ENCODE assay signal across 8 mouse cellular contexts in genomic region chr4:126161986-126162385, GRCm38 (mm10). TPM values are rescaled to one million over a fixed set of nuclear protein-coding genes. Genes with fewer than 3 reads are reported as not detected.
A peak's percentile ranks its signal among the peaks of the same experiment; 100 is the strongest.
DNase-seq lines count a peak whose midpoint lies in the region; ATAC-seq and TF ChIP-seq lines count a peak whose summit lies in the region.

No protein-coding gene starts in this region.

- WGBS in lung, embryonic 14.5 days: 59% methylated on average over 9 of the region's 9 CpGs
- WGBS in limb, embryonic 10.5 days: 58% methylated on average over 9 of the region's 9 CpGs
- WGBS in neural tube, embryonic 14.5 days: 70% methylated on average over 9 of the region's 9 CpGs

- peak overlapping the region; percentile 82; the same call in 1 of the 2 replicates for H3K9ac ChIP-seq in lung, embryonic 14.5 days
- no peak overlapping the region for H3K9ac ChIP-seq in neural tube, embryonic 14.5 days (replicated peaks; ENCODE audit: low read depth, low read length)

- peak overlapping the region; percentile 99 for H3K4me2 ChIP-seq in lung, embryonic 14.5 days
- H3K4me2 ChIP-seq in neural tube, embryonic 14.5 days (ENCODE audit: low read depth, low read length): peak overlapping the region; percentile 89

- TF ChIP-seq CTCF in lung, embryonic 14.5 days (IDR thresholded peaks at IDR 0.05; ENCODE audit: low read depth): no peak

- DNase-seq in lung, embryonic 14.5 days: no peak
- no peak for DNase-seq in lung, postnatal 14 days
- DNase-seq in limb, embryonic 10.5 days (ENCODE audit: low spot score): no peak
- no peak for DNase-seq in layer of hippocampus, postnatal 10 days (ENCODE audit: low spot score in 2 of 2)

- H3K4me1 ChIP-seq in erythroblast, embryonic 14.5 days (ENCODE audit: control insufficient read depth): peaks cover 26% of the 10 kb centered on the region
- 0 out of 2 replicates have a peak, but pooled peaks cover 6% of the 10 kb centered on the region for H3K4me1 ChIP-seq in lung, embryonic 14.5 days (ENCODE audit: insufficient read depth)
- peaks cover 25% of the 10 kb centered on the region for H3K4me1 ChIP-seq in limb, embryonic 10.5 days
- H3K4me1 ChIP-seq in neural tube, embryonic 14.5 days (ENCODE audit: control insufficient read depth, insufficient read depth, low read length): no peaks in the 10 kb centered on the region

- peaks cover 28% of the 10 kb centered on the region for H3K36me3 ChIP-seq in erythroblast, embryonic 14.5 days (ENCODE audit: control insufficient read depth)
- peaks cover 17% of the 10 kb centered on the region for H3K36me3 ChIP-seq in lung, embryonic 14.5 days (ENCODE audit: insufficient read depth)
- peaks cover 35% of the 10 kb centered on the region for H3K36me3 ChIP-seq in limb, embryonic 10.5 days
- peaks cover 14% of the 10 kb centered on the region for H3K36me3 ChIP-seq in neural tube, embryonic 14.5 days (ENCODE audit: control insufficient read depth, insufficient read depth, low read length)

- H3K4me3 ChIP-seq in erythroblast, embryonic 14.5 days (replicated peaks): peak overlapping the region; percentile 65
- H3K4me3 ChIP-seq in lung, embryonic 14.5 days (ENCODE audit: low read depth, low read length): peak overlapping the region; percentile 60
- H3K4me3 ChIP-seq in limb, embryonic 10.5 days: peak overlapping the region; percentile 72
- H3K4me3 ChIP-seq in neural tube, embryonic 14.5 days (ENCODE audit: low read depth, low read length): no peak overlapping the region

- H3K27me3 ChIP-seq in erythroblast, embryonic 14.5 days (ENCODE audit: control insufficient read depth): no peaks in the 10 kb centered on the region
- no peaks in the 10 kb centered on the region for H3K27me3 ChIP-seq in lung, embryonic 14.5 days (ENCODE audit: insufficient read depth, low read length)
- no peaks in the 10 kb centered on the region for H3K27me3 ChIP-seq in limb, embryonic 10.5 days (ENCODE audit: low read depth, poor library complexity, severe bottlenecking)
- H3K27me3 ChIP-seq in neural tube, embryonic 14.5 days (ENCODE audit: control insufficient read depth, insufficient read depth, low read length): no peaks in the 10 kb centered on the region

- peak overlapping the region; percentile 90 for H3K27ac ChIP-seq in lung, embryonic 14.5 days (ENCODE audit: low read depth)
- H3K27ac ChIP-seq in limb, embryonic 10.5 days: peak overlapping the region; percentile 86
- H3K27ac ChIP-seq in neural tube, embryonic 14.5 days (ENCODE audit: low read depth, low read length): no peak overlapping the region

- H3K9me3 ChIP-seq in erythroblast, embryonic 14.5 days (ENCODE audit: control insufficient read depth, low read length): no peaks in the 10 kb centered on the region
- no peaks in the 10 kb centered on the region for H3K9me3 ChIP-seq in lung, embryonic 14.5 days (ENCODE audit: low read depth, low read length)
- H3K9me3 ChIP-seq in limb, embryonic 10.5 days (replicated peaks): no peaks in the 10 kb centered on the region
- H3K9me3 ChIP-seq in neural tube, embryonic 14.5 days (ENCODE audit: control insufficient read depth, low read length): no peaks in the 10 kb centered on the region

- ATAC-seq in erythroblast, adult 5-6 weeks (replicated peaks; ENCODE audit: low FRiP score, poor library complexity, severe bottlenecking): no peak
- ATAC-seq in lung, embryonic 14.5 days (ENCODE audit: insufficient read depth): 0 out of 2 replicates have a peak, but pooled peaks have one; percentile 5
- ATAC-seq in neural tube, embryonic 14.5 days (ENCODE audit: low read depth): no peak; the same call in 1 of the 2 replicates
- no peak for ATAC-seq in activated CD4-positive, CD25-positive, alpha-beta regulatory T cell, adult 4 months

RNA-seq across cellular contexts. Expression of gene Sh3d21, which starts 1.3 kb away (rescaled TPM):
- polyA plus RNA-seq in erythroblast, embryonic 14.5 days (2012): 0.03 and 0.05 TPM in 2 replicates
- total RNA-seq in erythroblast, adult 5-6 weeks (2015; ENCODE audit: low replicate concordance): not detected in 2 replicates
- total RNA-seq in erythroblast, adult 5-6 weeks (2017; ENCODE audit: low replicate concordance): 0.09 and 0.70 TPM in 2 replicates
- polyA plus RNA-seq in lung, embryonic 14.5 days (2014; fragmentation: Nextera tagmentation; extraction: Ambion mirVana): 5.7 and 7.0 TPM in 2 replicates
- polyA plus RNA-seq in limb, embryonic 10.5 days (2016; fragmentation: Nextera tagmentation; extraction: Ambion mirVana): 2.9 and 4.7 TPM in 2 replicates
- polyA plus RNA-seq in neural tube, embryonic 14.5 days (2014; fragmentation: Nextera tagmentation; extraction: Ambion mirVana): 0.67 and 1.5 TPM in 2 replicates
- under 1 TPM in 1 of 2 experiments, not detected in 1; 0.92 TPM for polyA plus RNA-seq in activated CD4-positive, CD25-positive, alpha-beta regulatory T cell, adult 4 months (2017; shearing (Covaris generic))
- 1 to 10 TPM; 1.0 to 1.1 TPM for total RNA-seq in layer of hippocampus, postnatal 10 days (2021)

RNA-seq across cellular contexts. Expression of gene Eva1b, which starts 14.4 kb away (rescaled TPM):
- 0.20 and 0.22 TPM in 2 replicates for polyA plus RNA-seq in erythroblast, embryonic 14.5 days (2012)
- not detected in 2 replicates for total RNA-seq in erythroblast, adult 5-6 weeks (2015; ENCODE audit: low replicate concordance)
- total RNA-seq in erythroblast, adult 5-6 weeks (2017; ENCODE audit: low replicate concordance): not detected in 2 replicates
- polyA plus RNA-seq in lung, embryonic 14.5 days (2014; fragmentation: Nextera tagmentation; extraction: Ambion mirVana): 92.6 and 97.8 TPM in 2 replicates
- 72.7 and 82.2 TPM in 2 replicates for polyA plus RNA-seq in limb, embryonic 10.5 days (2016; fragmentation: Nextera tagmentation; extraction: Ambion mirVana)
- 5.4 and 14.6 TPM in 2 replicates for polyA plus RNA-seq in neural tube, embryonic 14.5 days (2014; fragmentation: Nextera tagmentation; extraction: Ambion mirVana)
- 10 to 100 TPM; 18.8 to 19.0 TPM for polyA plus RNA-seq in activated CD4-positive, CD25-positive, alpha-beta regulatory T cell, adult 4 months (2017; shearing (Covaris generic))
- 10 to 100 TPM in 1 of 2 experiments, 1 to 10 TPM in 1; 6.7 to 10.4 TPM for total RNA-seq in layer of hippocampus, postnatal 10 days (2021)

RNA-seq across cellular contexts. Expression of gene Thrap3, which starts 40.6 kb away (rescaled TPM):
- 12.8 and 15.5 TPM in 2 replicates for polyA plus RNA-seq in erythroblast, embryonic 14.5 days (2012)
- total RNA-seq in erythroblast, adult 5-6 weeks (2015; ENCODE audit: low replicate concordance): 40.5 and 74.0 TPM in 2 replicates
- total RNA-seq in erythroblast, adult 5-6 weeks (2017; ENCODE audit: low replicate concordance): 130 and 133 TPM in 2 replicates
- polyA plus RNA-seq in lung, embryonic 14.5 days (2014; fragmentation: Nextera tagmentation; extraction: Ambion mirVana): 262 and 268 TPM in 2 replicates
- polyA plus RNA-seq in limb, embryonic 10.5 days (2016; fragmentation: Nextera tagmentation; extraction: Ambion mirVana): 263 and 287 TPM in 2 replicates
- polyA plus RNA-seq in neural tube, embryonic 14.5 days (2014; fragmentation: Nextera tagmentation; extraction: Ambion mirVana): 128 and 138 TPM in 2 replicates
- 100 to 1,000 TPM; 205 to 236 TPM for polyA plus RNA-seq in activated CD4-positive, CD25-positive, alpha-beta regulatory T cell, adult 4 months (2017; shearing (Covaris generic))
- total RNA-seq in layer of hippocampus, postnatal 10 days (2021): 100 to 1,000 TPM; 141 to 144 TPM

RNA-seq across cellular contexts. Expression of gene Stk40, which starts 58.2 kb away (rescaled TPM):
- 4.2 and 4.6 TPM in 2 replicates for polyA plus RNA-seq in erythroblast, embryonic 14.5 days (2012)
- 3.8 and 4.0 TPM in 2 replicates for total RNA-seq in erythroblast, adult 5-6 weeks (2015; ENCODE audit: low replicate concordance)
- total RNA-seq in erythroblast, adult 5-6 weeks (2017; ENCODE audit: low replicate concordance): 4.2 TPM in 2 replicates
- polyA plus RNA-seq in lung, embryonic 14.5 days (2014; fragmentation: Nextera tagmentation; extraction: Ambion mirVana): 30.7 and 38.0 TPM in 2 replicates
- 48.2 and 52.1 TPM in 2 replicates for polyA plus RNA-seq in limb, embryonic 10.5 days (2016; fragmentation: Nextera tagmentation; extraction: Ambion mirVana)
- polyA plus RNA-seq in neural tube, embryonic 14.5 days (2014; fragmentation: Nextera tagmentation; extraction: Ambion mirVana): 15.2 and 21.8 TPM in 2 replicates
- polyA plus RNA-seq in activated CD4-positive, CD25-positive, alpha-beta regulatory T cell, adult 4 months (2017; shearing (Covaris generic)): 10 to 100 TPM; 15.5 to 20.4 TPM
- 10 to 100 TPM; 19.7 to 20.7 TPM for total RNA-seq in layer of hippocampus, postnatal 10 days (2021)
